Comparison of ENCODE assay signal across 8 mouse cellular contexts in genomic region chr16:16870617-16871331, GRCm38 (mm10). TPM values are rescaled to one million over a fixed set of nuclear protein-coding genes. Genes with fewer than 3 reads are reported as not detected.
A peak's percentile ranks its signal among the peaks of the same experiment; 100 is the strongest.
DNase-seq lines count a peak whose midpoint lies in the region; ATAC-seq lines count a peak whose summit lies in the region.

Top3b (plus strand) TSS chr16:16870736.
Vpreb1 (minus strand) TSS chr16:16870843.

- peaks cover 10% of the 10 kb centered on the region for H3K36me3 ChIP-seq in heart, embryonic 14.5 days (ENCODE audit: control insufficient read depth, insufficient read depth, low read length)
- peaks cover 15% of the 10 kb centered on the region for H3K36me3 ChIP-seq in liver, embryonic 13.5 days
- H3K36me3 ChIP-seq in stomach, embryonic 16.5 days (ENCODE audit: control insufficient read depth, insufficient read depth, low read length): peaks cover 2% of the 10 kb centered on the region

- peak within 1 kb of the TSS; percentile 75 to 100 for H3K4me3 ChIP-seq in heart, embryonic 14.5 days (ENCODE audit: control insufficient read depth in 1 of 2, insufficient read depth in 1 of 2, low read depth in 1 of 2, low read length in 2 of 2)
- peak within 1 kb of the TSS; percentile 90 for H3K4me3 ChIP-seq in liver, embryonic 13.5 days (replicated peaks)
- H3K4me3 ChIP-seq in stomach, embryonic 16.5 days (replicated peaks; ENCODE audit: low read length): peak within 1 kb of the TSS; percentile 63

- ATAC-seq in CD4-positive, CD25-positive, alpha-beta regulatory T cell, adult 4 months: peak; percentile 95
- ATAC-seq in heart, embryonic 14.5 days (ENCODE audit: insufficient number of reproducible peaks, insufficient read depth, low FRiP score, low read depth): peak; percentile 95
- peak; percentile 93 for ATAC-seq in liver, embryonic 13.5 days (ENCODE audit: low read depth)
- peak; percentile 98 for ATAC-seq in stomach, embryonic 16.5 days (ENCODE audit: insufficient read depth, low FRiP score)

- H3K4me2 ChIP-seq in heart, embryonic 14.5 days (ENCODE audit: low read length): peak within 1 kb of the TSS; percentile 81
- H3K4me2 ChIP-seq in liver, embryonic 13.5 days: peak within 1 kb of the TSS; percentile 79
- H3K4me2 ChIP-seq in stomach, embryonic 16.5 days (ENCODE audit: low read depth, low read length): peak within 1 kb of the TSS; percentile 61

- peak within 1 kb of the TSS; percentile 85 for H3K9ac ChIP-seq in heart, embryonic 14.5 days (ENCODE audit: low read length)
- peak within 1 kb of the TSS; percentile 92 for H3K9ac ChIP-seq in liver, embryonic 13.5 days
- peak within 1 kb of the TSS; percentile 81 for H3K9ac ChIP-seq in stomach, embryonic 16.5 days (ENCODE audit: low read length)

- DNase-seq in c-Kit-negative CD71-positive TER-119-positive erythroid progenitor cells, embryonic 14.5 days (ENCODE audit: low read depth, low spot score): peak; percentile 71
- peak; percentile 92 for DNase-seq in fibroblast of lung, adult 2 months (ENCODE audit: low read depth)
- DNase-seq in kidney, postnatal 14 days: peak; percentile 93
- DNase-seq in liver, embryonic 13.5 days: peak; percentile 86
- DNase-seq in neural tube, embryonic 10.5 days (ENCODE audit: extremely low spot score, low spot score): peak; percentile 95

- peak within 1 kb of the TSS; percentile 96 to 99 for H3K27ac ChIP-seq in heart, embryonic 14.5 days (replicated peaks in 1 of 2; ENCODE audit: control insufficient read depth in 1 of 2, insufficient read depth in 1 of 2, low read depth in 2 of 2, low read length in 2 of 2)
- peak within 1 kb of the TSS; percentile 91 for H3K27ac ChIP-seq in liver, embryonic 13.5 days
- H3K27ac ChIP-seq in stomach, embryonic 16.5 days (ENCODE audit: low read length): peak within 1 kb of the TSS; percentile 95

- H3K4me1 ChIP-seq in heart, embryonic 14.5 days (ENCODE audit: control insufficient read depth in 2 of 2, insufficient read depth in 2 of 2, low read length in 2 of 2): peaks cover 0 to 13% of the 10 kb centered on the region in 2 experiments; a peak in 3 of 4 replicates
- peaks cover 15% of the 10 kb centered on the region for H3K4me1 ChIP-seq in liver, embryonic 13.5 days (replicated peaks)
- H3K4me1 ChIP-seq in stomach, embryonic 16.5 days (ENCODE audit: control insufficient read depth, insufficient read depth, low read length): peaks cover 5% of the 10 kb centered on the region; the same call in 1 of the 2 replicates

- no peaks in the 10 kb centered on the region for H3K9me3 ChIP-seq in heart, embryonic 14.5 days (ENCODE audit: control insufficient read depth, low read length)
- no peaks in the 10 kb centered on the region for H3K9me3 ChIP-seq in liver, embryonic 13.5 days (replicated peaks)
- 0 out of 2 replicates have a peak, but pooled peaks cover 1% of the 10 kb centered on the region for H3K9me3 ChIP-seq in stomach, embryonic 16.5 days (replicated peaks; ENCODE audit: control insufficient read depth, low read length)

- H3K27me3 ChIP-seq in heart, embryonic 14.5 days (ENCODE audit: control insufficient read depth, insufficient read depth, low read length): no peaks in the 10 kb centered on the region
- no peaks in the 10 kb centered on the region for H3K27me3 ChIP-seq in liver, embryonic 13.5 days
- H3K27me3 ChIP-seq in stomach, embryonic 16.5 days (ENCODE audit: control insufficient read depth, insufficient read depth, low read length): no peaks in the 10 kb centered on the region

- under 1% methylated on average over 49 of the region's 49 CpGs for WGBS in heart, embryonic 14.5 days
- under 1% methylated on average over 47 of the region's 49 CpGs for WGBS in liver, embryonic 13.5 days (ENCODE audit: insufficient replicate concordance)
- under 1% methylated on average over 48 of the region's 49 CpGs for WGBS in stomach, embryonic 16.5 days

RNA-seq across cellular contexts. Expression of gene Top3b, which starts in this region (rescaled TPM):
- 10 to 100 TPM; 54.8 to 75.6 TPM for polyA plus RNA-seq in CD4-positive, CD25-positive, alpha-beta regulatory T cell, adult 4 months (2017; shearing (Covaris generic))
- 47.5 and 51.3 TPM in 2 replicates for polyA plus RNA-seq in heart, embryonic 14.5 days (2014; fragmentation: Nextera tagmentation; extraction: Ambion mirVana)
- 26.6 and 30.4 TPM in 2 replicates for polyA plus RNA-seq in liver, embryonic 13.5 days (2015; fragmentation: Nextera tagmentation; extraction: Ambion mirVana)
- 51.4 and 53.8 TPM in 2 replicates for polyA plus RNA-seq in stomach, embryonic 16.5 days (2015; fragmentation: Nextera tagmentation; extraction: Ambion mirVana)

RNA-seq across cellular contexts. Expression of gene Vpreb1, which starts in this region (rescaled TPM):
- polyA plus RNA-seq in CD4-positive, CD25-positive, alpha-beta regulatory T cell, adult 4 months (2017; shearing (Covaris generic)): 1 to 10 TPM in 1 of 2 experiments, not detected in 1; 3.0 TPM
- polyA plus RNA-seq in heart, embryonic 14.5 days (2014; fragmentation: Nextera tagmentation; extraction: Ambion mirVana): 1.0 and 1.2 TPM in 2 replicates
- 0.71 and 1.3 TPM in 2 replicates for polyA plus RNA-seq in liver, embryonic 13.5 days (2015; fragmentation: Nextera tagmentation; extraction: Ambion mirVana)
- polyA plus RNA-seq in stomach, embryonic 16.5 days (2015; fragmentation: Nextera tagmentation; extraction: Ambion mirVana): 2.7 and 3.8 TPM in 2 replicates

Comparison
In these comparisons a context has a peak if more than half of its experiments do, and no peak if none do; other contexts are left out.
1. Peak in every context shown above with its lines: DNase-seq, ATAC-seq, H3K4me3 ChIP-seq and H3K27ac ChIP-seq.